Mouse (Mus musculus) ES-Bruce4 (cell line): ENCODE results near the gene Maats1.

Source experiments
- CTCF ChIP-seq: IDR thresholded peaks from one replicate; pipeline ENCODE4 v1.8.1; 2011; ENCODE audit warnings: low read depth, low read length
- EP300 ChIP-seq: IDR thresholded peaks from 2 replicates; pipeline ENCODE4 v1.6.1; 2011; ENCODE audit warnings: low read depth, low read length; ENCODE audit not compliant: insufficient read depth
- POLR2A ChIP-seq: IDR thresholded peaks from one replicate; pipeline ENCODE4 v1.8.1; 2011; ENCODE audit warnings: low read length; ENCODE audit not compliant: insufficient read depth

GRCm38 (mm10) chr16:38348217-38348761 lies 6.3 kb upstream of the Maats1 start:
- no peak for TF ChIP-seq POLR2A
- no peak for TF ChIP-seq CTCF
- no peak for TF ChIP-seq EP300
